Mouse (Mus musculus): Measurements from ENCODE around the gene Gm10283.
"Not testable (repeated sequence)": the region's sequence is repeated elsewhere in the genome, so short reads cannot be mapped to it uniquely, and the experiment has no call there.

Gene Gm10283

GRCm38 (mm10) chr8:60503098-60503497 is at the start of gene Gm10283:
Gene Gm10283, minus strand, starts transcription at chr8:60503198.
- DNase-seq (ENCODE audit: low read depth, low spot score): no peak

GRCm38 (mm10) chr8:60534945-60535344 is 31.9 kb upstream of the Gm10283 start:
- DNase-seq (ENCODE audit: low read depth, low spot score): peak; percentile 44

- DNase-seq (ENCODE audit: low read depth, low spot score): peak; percentile 70
Measured at GRCm38 (mm10) chr8:60518286-60518685, 15.3 kb upstream of the Gm10283 start.

GRCm38 (mm10) chr8:60505653-60506521 is 2.9 kb upstream of the Gm10283 start, which contains the start of gene Aadat:
Gene Aadat, plus strand, starts transcription at chr8:60505932.
- peak; percentile 87 for DNase-seq (ENCODE audit: low read depth, low spot score)

- DNase-seq (ENCODE audit: low read depth, low spot score): not testable (repeated sequence)
Measured at GRCm38 (mm10) chr8:60495046-60495445, 8.0 kb downstream of the Gm10283 start.

GRCm38 (mm10) chr8:60494606-60495005 is 8.4 kb downstream of the Gm10283 start:
- no peak for DNase-seq (ENCODE audit: low read depth, low spot score)

GRCm38 (mm10) chr8:60492471-60492870 is 10.5 kb downstream of the Gm10283 start:
- DNase-seq (ENCODE audit: low read depth, low spot score): no peak

- no peak for DNase-seq (ENCODE audit: low read depth, low spot score)
Measured at GRCm38 (mm10) chr8:60491871-60492270, 11.1 kb downstream of the Gm10283 start.

GRCm38 (mm10) chr8:60490147-60490546 is 12.9 kb downstream of the Gm10283 start:
- DNase-seq (ENCODE audit: low read depth, low spot score): no peak

- peak; percentile 58 for DNase-seq (ENCODE audit: low read depth, low spot score)
Measured at GRCm38 (mm10) chr8:60466686-60467335, 36.2 kb downstream of the Gm10283 start.

GRCm38 (mm10) chr8:60449296-60449695 is 53.7 kb downstream of the Gm10283 start:
- DNase-seq (ENCODE audit: low read depth, low spot score): no peak

GRCm38 (mm10) chr8:60444989-60445388 is 58.0 kb downstream of the Gm10283 start:
- DNase-seq (ENCODE audit: low read depth, low spot score): no peak

- DNase-seq (ENCODE audit: low read depth, low spot score): no peak
Measured at GRCm38 (mm10) chr8:60438557-60438956, 64.4 kb downstream of the Gm10283 start.

GRCm38 (mm10) chr8:60436872-60437271 is 66.1 kb downstream of the Gm10283 start:
- DNase-seq (ENCODE audit: low read depth, low spot score): no peak

GRCm38 (mm10) chr8:60432649-60433048 is 70.3 kb downstream of the Gm10283 start:
- no peak for DNase-seq (ENCODE audit: low read depth, low spot score)

- DNase-seq (ENCODE audit: low read depth, low spot score): no peak
Measured at GRCm38 (mm10) chr8:60406358-60406757, 96.6 kb downstream of the Gm10283 start.

GRCm38 (mm10) chr8:60404994-60405548 is 97.9 kb downstream of the Gm10283 start:
- DNase-seq (ENCODE audit: low read depth, low spot score): no peak

- DNase-seq (ENCODE audit: low read depth, low spot score): no peak
Measured at GRCm38 (mm10) chr8:60393675-60394074, 109.3 kb downstream of the Gm10283 start.

- no peak for DNase-seq (ENCODE audit: low read depth, low spot score)
Measured at GRCm38 (mm10) chr8:60386589-60386988, 116.4 kb downstream of the Gm10283 start.
